Mouse (Mus musculus) CD8-positive naive resting alpha-beta T cell, adult 2 months (primary cell): ENCODE results near the gene Klhl33.
A peak's percentile ranks its signal among the peaks of the same experiment; 100 is the strongest.
"Not testable (repeated sequence)": the region's sequence is repeated elsewhere in the genome, so short reads cannot be mapped to it uniquely, and the experiment has no call there.

Experiments used
- DNase-seq, 2 experiments: peaks; one replicate each; pipeline ENCODE4 v3.0.0; 2022; ENCODE audit warnings: low read depth in 2 of 2, low spot score in 2 of 2

Klhl33 gene

GRCm38 (mm10) chr14:50897374-50897765 is at the start of gene Klhl33:
Klhl33 (minus strand) TSS chr14:50897507.
- DNase-seq = no peak

DNA sequence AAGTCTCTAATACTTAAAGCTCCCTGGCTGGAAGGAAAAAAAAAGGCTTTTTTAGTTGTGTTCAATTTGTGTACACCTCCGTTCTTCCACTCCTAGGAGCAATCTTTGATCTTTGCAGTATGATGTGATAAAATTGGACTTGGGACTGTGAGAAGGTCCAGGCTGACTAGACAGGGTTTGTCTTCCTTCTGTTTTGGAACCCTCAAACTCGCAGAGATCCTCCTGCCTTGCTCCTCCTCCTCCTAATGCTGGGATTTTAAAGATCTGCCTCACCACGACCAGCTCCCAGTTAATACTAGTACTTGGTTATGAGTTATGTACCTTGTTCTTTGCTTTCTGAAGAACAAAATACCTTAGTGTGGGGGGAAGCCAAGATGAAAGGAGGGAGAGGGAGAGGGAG is 48.2 kb upstream of the Klhl33 start:
- DNase-seq = not testable (repeated sequence)

- not testable (repeated sequence) for DNase-seq
These were observed 47.8 kb upstream of the Klhl33 start for GRCm38 (mm10) chr14:50945081-50945480.

DNA sequence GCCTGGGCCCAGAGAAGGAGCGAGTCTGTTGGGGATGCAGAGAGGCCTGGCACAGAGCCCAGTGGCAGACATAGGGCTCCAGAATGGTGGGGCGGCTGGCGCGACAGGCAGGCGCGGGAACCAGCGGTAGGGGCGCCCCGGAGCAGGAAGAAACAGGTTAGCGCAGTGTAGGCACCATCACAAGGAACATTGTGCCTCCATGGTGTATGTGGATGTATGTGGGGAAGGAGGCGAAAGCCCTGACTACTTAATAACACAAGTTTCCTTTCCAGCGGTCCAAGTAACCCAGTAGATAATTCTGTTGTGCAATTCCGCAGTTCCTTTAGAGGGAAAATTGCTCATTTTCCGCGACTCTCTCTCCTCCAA is 47.3 kb upstream of the Klhl33 start:
- not testable (repeated sequence) for DNase-seq

DNA sequence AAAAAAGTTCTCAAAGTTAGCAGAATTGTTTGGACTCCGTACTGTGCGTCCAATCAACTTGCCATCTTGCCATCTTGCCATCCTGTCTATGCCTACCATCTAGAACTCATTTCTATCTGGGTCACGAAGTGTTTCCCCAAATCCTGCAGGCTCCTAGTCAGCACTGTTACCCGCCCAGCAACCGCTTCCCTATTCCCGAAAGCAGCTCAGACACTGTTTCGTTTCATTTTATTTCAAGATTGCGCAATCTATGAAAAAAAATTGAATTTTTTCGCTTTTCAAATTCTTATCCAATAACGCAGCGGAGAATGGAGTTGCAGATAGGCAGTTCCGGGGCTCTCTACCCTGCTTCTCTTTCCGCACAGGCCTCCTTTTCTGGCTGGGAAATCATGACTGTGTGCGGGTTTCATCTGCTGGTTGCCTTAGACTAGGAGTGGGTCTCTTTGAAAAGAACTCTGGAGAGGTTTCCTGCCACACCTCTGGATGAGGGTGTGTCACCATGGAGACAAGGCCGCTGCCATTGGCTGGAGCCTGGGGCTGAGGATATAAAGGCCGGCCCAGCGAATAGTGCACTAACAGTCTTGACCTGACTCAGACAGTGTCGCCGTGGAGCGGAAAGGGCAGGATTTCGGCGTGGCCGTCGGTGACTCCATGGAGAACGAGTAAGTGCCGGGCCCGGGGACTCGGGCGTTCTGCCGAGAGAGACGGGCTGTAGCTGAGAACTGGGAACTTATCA is 46.8 kb upstream of the Klhl33 start, which contains the start of gene Gm49342:
TSS of gene Gm49342 (plus strand) at position 586 of the 736 bp plus-strand sequence.
- peak; percentile 80 to 81 for DNase-seq

- no peak for DNase-seq
These were observed 41.6 kb upstream of the Klhl33 start for GRCm38 (mm10) chr14:50938940-50939339.

GRCm38 (mm10) chr14:50938119-50938908 is 41.0 kb upstream of the Klhl33 start:
- no peak for DNase-seq

DNA sequence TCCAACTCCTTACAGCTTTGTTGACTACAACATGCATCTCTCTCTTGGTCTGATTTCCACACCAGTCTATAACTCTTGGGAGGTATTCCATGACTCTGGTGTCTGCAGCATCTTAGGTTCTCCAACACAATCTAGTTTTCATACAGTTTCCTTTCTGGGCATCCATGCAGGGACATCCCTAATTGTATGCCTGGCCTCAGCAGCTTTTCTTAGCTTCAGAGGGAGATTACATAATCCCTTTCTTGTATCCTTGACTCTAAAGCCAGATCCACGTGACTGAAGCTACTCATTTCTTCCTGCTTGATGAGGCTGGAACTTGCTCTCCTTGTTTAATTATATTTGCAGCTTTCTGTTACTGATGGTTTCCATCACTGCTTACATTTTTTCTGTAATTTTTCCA is 39.3 kb upstream of the Klhl33 start:
- no peak for DNase-seq

DNA sequence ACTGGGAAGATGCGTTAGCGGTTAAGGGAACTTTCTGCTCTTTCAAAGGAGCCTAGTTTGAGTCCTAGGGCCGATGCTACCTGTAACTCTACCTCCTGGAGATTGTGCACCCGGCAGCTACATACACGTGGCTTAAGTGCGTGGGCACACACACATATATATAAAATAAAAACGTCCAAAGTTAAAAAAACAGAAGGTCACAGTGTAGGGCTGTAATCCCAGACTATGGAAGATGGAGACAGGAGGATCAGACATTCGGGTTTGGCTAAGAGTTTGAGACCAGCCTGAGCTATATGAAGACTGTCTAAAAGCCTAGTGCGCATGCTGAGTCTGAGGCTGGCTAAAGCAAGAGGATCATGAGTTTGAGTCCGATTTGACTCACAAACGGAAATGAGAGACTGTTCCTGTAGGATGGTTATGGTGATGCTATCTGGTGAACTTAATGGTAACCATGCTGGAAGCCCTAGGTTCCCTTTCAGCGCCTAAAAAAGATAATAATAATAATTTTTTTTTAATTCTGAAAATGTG is 34.2 kb upstream of the Klhl33 start:
- no peak for DNase-seq

DNA sequence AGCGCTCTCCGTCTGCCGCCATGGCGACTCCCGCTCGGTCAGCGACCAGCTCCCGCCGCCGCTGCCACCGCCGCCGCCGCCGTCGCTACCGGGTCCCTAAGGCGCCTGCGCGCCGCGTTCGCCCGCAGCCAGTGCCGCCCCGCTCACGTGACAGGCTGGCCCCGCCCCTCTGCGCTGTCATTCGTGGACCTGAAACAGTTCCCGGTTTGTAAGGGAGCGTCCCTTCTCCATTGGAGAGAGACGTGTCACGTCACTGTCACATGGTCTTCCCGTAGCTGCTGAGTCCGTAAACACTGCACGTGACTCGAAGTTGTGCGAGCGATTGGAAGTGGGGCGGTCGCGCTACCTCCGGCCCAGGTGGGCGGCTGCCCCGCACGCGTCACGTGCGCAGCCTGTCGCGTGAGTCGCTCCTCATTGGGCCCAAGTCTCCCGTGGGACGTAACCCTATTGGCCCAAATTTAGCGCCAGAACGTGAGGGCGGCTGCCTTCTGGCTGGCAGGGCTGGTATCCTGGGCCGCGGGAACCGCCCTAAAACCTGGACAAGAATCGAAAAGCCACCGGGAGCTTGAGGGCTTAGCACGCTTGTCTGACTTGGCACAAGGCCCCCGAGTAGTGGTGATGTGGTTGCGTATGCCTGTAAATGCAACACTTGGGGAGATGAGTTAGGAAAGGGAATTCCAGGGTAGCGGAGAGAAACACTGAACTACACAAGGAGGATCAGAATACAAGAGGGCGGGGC is 33.6 kb upstream of the Klhl33 start, which contains the start of the genes Pip4p1 and Pnp:
TSS of gene Pip4p1 (minus strand) at position 103 of the 739 bp plus-strand sequence.
TSS of gene Pnp (plus strand) at position 329 of the 739 bp plus-strand sequence.
- peak; percentile 98 for DNase-seq

GRCm38 (mm10) chr14:50930377-50930753 is 33.1 kb upstream of the Klhl33 start:
- peak; percentile 63 to 66 for DNase-seq

GRCm38 (mm10) chr14:50929951-50930350 is 32.6 kb upstream of the Klhl33 start:
- no peak for DNase-seq

- no peak for DNase-seq
These were observed 30.1 kb upstream of the Klhl33 start for GRCm38 (mm10) chr14:50927366-50927765.

GRCm38 (mm10) chr14:50925111-50925920 is 28.0 kb upstream of the Klhl33 start:
- DNase-seq = no peak

- peak; percentile 96 to 98 for DNase-seq
These were observed 27.2 kb upstream of the Klhl33 start, which contains the start of the genes Osgep and Apex1 for GRCm38 (mm10) chr14:50924281-50925064. Osgep (minus strand) TSS chr14:50924893. Apex1 (plus strand) TSS chr14:50924968.

GRCm38 (mm10) chr14:50923437-50923836 is 26.1 kb upstream of the Klhl33 start:
- DNase-seq = not testable (repeated sequence)

DNA sequence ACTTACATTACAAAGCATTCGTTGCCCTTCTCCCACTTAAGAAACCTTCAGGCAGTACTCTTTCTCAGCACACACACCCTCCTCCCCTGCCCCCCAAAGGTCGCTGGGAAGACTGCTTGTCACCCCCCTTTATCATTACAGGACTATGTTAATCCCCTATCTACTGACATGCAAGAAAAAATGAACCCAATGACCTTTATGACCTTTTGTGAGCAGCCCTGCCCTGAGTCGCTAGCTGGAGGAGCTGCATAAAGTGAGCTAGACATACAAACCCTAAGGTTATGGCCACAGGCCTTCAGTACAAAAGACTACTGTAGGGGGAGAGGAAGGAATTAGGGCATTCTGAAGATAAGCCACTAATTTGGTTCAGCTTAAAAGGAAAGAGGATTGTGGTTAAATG is 14.0 kb upstream of the Klhl33 start:
- DNase-seq = no peak

DNA sequence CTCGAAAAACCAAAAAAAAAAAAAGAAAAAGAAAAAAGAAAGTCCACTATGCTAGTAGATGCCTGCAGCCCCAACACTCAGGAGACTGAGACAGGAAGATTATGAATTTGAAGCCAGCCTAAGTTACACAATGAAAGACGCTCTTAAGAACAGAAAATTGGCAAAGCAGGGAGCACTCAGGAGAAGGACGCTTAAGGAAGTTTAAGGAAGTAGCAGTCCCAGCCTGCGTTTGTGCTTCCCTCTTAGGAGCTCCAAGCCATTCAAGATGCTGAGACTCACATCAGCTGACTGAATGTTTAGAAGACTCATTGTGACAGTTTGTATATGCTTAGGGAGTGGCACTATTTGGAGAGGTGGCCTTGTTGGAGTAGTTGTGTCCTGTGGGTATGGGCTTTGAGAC is 10.8 kb upstream of the Klhl33 start:
- no peak for DNase-seq

DNA sequence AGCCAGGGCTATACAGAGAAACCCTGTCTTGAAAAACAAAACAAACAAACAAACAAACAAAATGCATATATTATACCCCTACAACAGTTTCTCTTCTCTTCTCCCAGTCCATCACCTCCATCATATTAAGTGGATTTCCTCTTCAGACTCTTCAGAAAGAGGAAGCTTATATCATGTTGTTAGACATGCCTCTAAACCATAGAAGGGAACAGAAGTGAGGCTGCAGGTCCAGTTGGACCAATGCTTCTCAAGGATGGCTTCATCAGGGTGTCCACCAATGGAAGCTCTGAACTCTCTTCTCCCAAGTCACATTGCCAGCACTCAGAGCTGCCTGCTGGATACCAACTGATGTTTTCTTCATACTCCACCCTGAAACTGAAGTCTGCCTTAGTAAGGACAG is 8.0 kb upstream of the Klhl33 start:
- not testable (repeated sequence) for DNase-seq

- DNase-seq = no peak
These were observed 7.5 kb upstream of the Klhl33 start for GRCm38 (mm10) chr14:50904828-50905129.
